Mouse (Mus musculus) erythroblast, embryonic 14.5 days (primary cell): ENCODE measurements around the gene Isoc2b.

ENCODE experiments used
- GATA1 ChIP-seq: IDR thresholded peaks from 2 replicates; pipeline ENCODE4 v1.6.1; 2012; ENCODE audit warnings: low read length, inconsistent platforms, mixed read lengths
- TAL1 ChIP-seq: IDR thresholded peaks from 3 replicates; pipeline ENCODE4 v1.6.1; 2012; ENCODE audit warnings: low read length, inconsistent platforms, mixed read lengths

DNA sequence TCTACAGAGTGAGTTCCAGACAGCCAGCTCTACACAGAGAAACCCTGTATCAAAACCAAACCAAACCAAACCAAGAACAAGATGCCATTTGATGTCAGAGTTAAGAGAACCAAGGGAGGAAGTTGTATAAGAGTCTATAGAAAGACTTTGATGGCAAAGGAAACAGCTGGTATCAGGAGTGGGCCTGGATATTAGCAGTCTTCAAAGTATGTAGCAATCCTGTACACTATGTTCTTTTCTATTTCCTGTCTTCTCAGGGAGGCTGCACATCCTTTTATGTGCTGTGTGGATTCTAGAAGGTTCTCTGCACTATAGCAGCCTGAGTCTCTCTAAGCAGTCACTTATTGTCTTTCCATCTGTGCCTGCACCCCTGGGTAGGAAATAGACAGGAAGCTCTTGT lies 53.5 kb downstream of the Isoc2b start:
- TF ChIP-seq GATA1 (no peak), TAL1 (no peak)
